Mouse (Mus musculus) gastrocnemius, adult 8-10 months (tissue): ENCODE results near the gene Ccdc163. TPM values are rescaled to one million over a fixed set of nuclear protein-coding genes. Genes with fewer than 3 reads are reported as not detected.
"Not testable (repeated sequence)": the region's sequence is repeated elsewhere in the genome, so short reads cannot be mapped to it uniquely, and the experiment has no call there.

Experiments used
- DNase-seq, 2 experiments: peaks; one replicate each; pipeline ENCODE4 v3.0.0; 2022; ENCODE audit warnings: low spot score in 2 of 2
- total RNA-seq, 4 experiments: library from RNA; stranded (reverse); gene quantifications; 2 replicates each; pipeline ENCODE4 v1.2.4; 2022

Ccdc163 gene
- total RNA-seq: 1 to 10 TPM; 1.2 to 2.2 (median 1.7) TPM

- peak; percentile 82 to 89 for DNase-seq
These were observed at the start of gene Ccdc163, which contains the start of gene Mmachc for GRCm38 (mm10) chr4:116708201-116708764. Gene Ccdc163, plus strand, starts transcription at chr4:116708509. Gene Mmachc, minus strand, starts transcription at chr4:116708406.

- no peak for DNase-seq
These were observed 48.8 kb upstream of the Ccdc163 start for GRCm38 (mm10) chr4:116659474-116659873.

GRCm38 (mm10) chr4:116659916-116660315 is 48.4 kb upstream of the Ccdc163 start:
- not testable (repeated sequence) for DNase-seq

- DNase-seq: no peak
These were observed 47.5 kb upstream of the Ccdc163 start for GRCm38 (mm10) chr4:116660829-116661228.

- no peak for DNase-seq
These were observed 46.3 kb upstream of the Ccdc163 start for GRCm38 (mm10) chr4:116661998-116662397.

- DNase-seq: no peak
These were observed 41.7 kb upstream of the Ccdc163 start for GRCm38 (mm10) chr4:116666625-116667024.

- DNase-seq: no peak
These were observed 40.2 kb upstream of the Ccdc163 start for GRCm38 (mm10) chr4:116668145-116668544.

GRCm38 (mm10) chr4:116669291-116669690 is 39.0 kb upstream of the Ccdc163 start:
- no peak for DNase-seq

GRCm38 (mm10) chr4:116672785-116673184 is 35.5 kb upstream of the Ccdc163 start:
- DNase-seq: no peak

- not testable (repeated sequence) for DNase-seq
These were observed 33.5 kb upstream of the Ccdc163 start for GRCm38 (mm10) chr4:116674761-116675160.

GRCm38 (mm10) chr4:116676027-116676426 is 32.3 kb upstream of the Ccdc163 start:
- DNase-seq: no peak

GRCm38 (mm10) chr4:116677808-116678207 is 30.5 kb upstream of the Ccdc163 start:
- DNase-seq: no peak

- DNase-seq: no peak
These were observed 29.2 kb upstream of the Ccdc163 start for GRCm38 (mm10) chr4:116679141-116679540.

GRCm38 (mm10) chr4:116680521-116680920 is 27.8 kb upstream of the Ccdc163 start:
- DNase-seq: not testable (repeated sequence)

- no peak for DNase-seq
These were observed 24.4 kb upstream of the Ccdc163 start for GRCm38 (mm10) chr4:116683957-116684356.

- DNase-seq: no peak
These were observed 23.6 kb upstream of the Ccdc163 start for GRCm38 (mm10) chr4:116684665-116685064.

- peak; percentile 90 to 92 for DNase-seq
These were observed 22.8 kb upstream of the Ccdc163 start, which contains the start of gene Prdx1 for GRCm38 (mm10) chr4:116685402-116686061. Gene Prdx1, plus strand, starts transcription at chr4:116685544.

GRCm38 (mm10) chr4:116687041-116687440 is 21.3 kb upstream of the Ccdc163 start:
- DNase-seq: no peak

GRCm38 (mm10) chr4:116689309-116689876 is 18.9 kb upstream of the Ccdc163 start:
- DNase-seq: no peak

GRCm38 (mm10) chr4:116692146-116692545 is 16.2 kb upstream of the Ccdc163 start:
- DNase-seq: no peak

- DNase-seq: no peak
These were observed 14.5 kb upstream of the Ccdc163 start for GRCm38 (mm10) chr4:116693785-116694184.

GRCm38 (mm10) chr4:116698693-116699342 is 9.5 kb upstream of the Ccdc163 start:
- no peak for DNase-seq
